Mouse (Mus musculus): Measurements from ENCODE around the gene Prss43. TPM values are rescaled to one million over a fixed set of nuclear protein-coding genes. Genes with fewer than 3 reads are reported as not detected.

Prss43 gene
- total RNA-seq, 2 experiments from 2014 or later = not detected

Other genes with a start within 250 kb of the Prss43 start
- gene Nradd, start 202.2 kb upstream of the Prss43 start, total RNA-seq (2021) = 1 to 10 TPM; 1.8 to 2.4 TPM
- gene Nbeal2, start 172.5 kb upstream of the Prss43 start, total RNA-seq (2021) = 10 to 100 TPM; 14.0 to 17.5 TPM
- 10 to 100 TPM; 48.3 to 54.5 TPM for gene Ccdc12, start 170.2 kb upstream of the Prss43 start, total RNA-seq (2021)
- not detected for gene Myl3, start 84.8 kb upstream of the Prss43 start, total RNA-seq (2021)
- gene Pth1r, start 79.5 kb upstream of the Prss43 start, total RNA-seq (2021) = 1 to 10 TPM; 4.3 to 4.8 TPM
- not detected for gene Prss42, start 28.5 kb upstream of the Prss43 start, total RNA-seq (2021)
- not detected for gene Prss44, start 12.7 kb upstream of the Prss43 start, total RNA-seq (2021)
- under 1 TPM in 1 of 2 experiments, not detected in 1; 0.63 TPM for gene Prss45, start 7.9 kb downstream of the Prss43 start, total RNA-seq (2021)
- gene Prss46, start 17.8 kb downstream of the Prss43 start, total RNA-seq (2021) = not detected
- under 1 TPM; 0.40 to 0.78 TPM for gene Prss50, start 31.3 kb downstream of the Prss43 start, total RNA-seq (2021)
- gene Als2cl, start 53.2 kb downstream of the Prss43 start, total RNA-seq (2021) = 10 to 100 TPM in 1 of 2 experiments, 1 to 10 TPM in 1; 6.0 to 10.1 TPM
- 1 to 10 TPM; 1.2 to 1.8 TPM for gene Tmie, start 53.4 kb downstream of the Prss43 start, total RNA-seq (2021)
- gene Fam240a, start 90.2 kb downstream of the Prss43 start, total RNA-seq (2021) = not detected
- under 1 TPM; 0.22 to 0.33 TPM for gene Tdgf1, start 119.5 kb downstream of the Prss43 start, total RNA-seq (2021)
- 1 to 10 TPM; 1.3 to 1.5 TPM for gene Lrrc2, start 124.9 kb downstream of the Prss43 start, total RNA-seq (2021)
- gene Rtp3, start 163.9 kb downstream of the Prss43 start, total RNA-seq (2021) = under 1 TPM; 0.18 to 0.32 TPM
- gene Ltf, start 192.6 kb downstream of the Prss43 start, total RNA-seq (2021) = under 1 TPM; 0.30 to 0.63 TPM
- under 1 TPM; 0.86 to 0.90 TPM for gene Ccrl2, start 230.8 kb downstream of the Prss43 start, total RNA-seq (2021)

Measured in layer of hippocampus, postnatal 36 days (tissue).